Mouse (Mus musculus) macrophage (primary cell): ENCODE measurements around the gene Fank1. TPM values are rescaled to one million over a fixed set of nuclear protein-coding genes. Genes with fewer than 3 reads are reported as not detected.

ENCODE experiments used
- H3K27ac ChIP-seq: fragments of 350-480 bp; formaldehyde crosslinking; 2 replicates; pipeline ENCODE4 v1.9.0; 2021
- H3K36me3 ChIP-seq: fragments of 350-480 bp; formaldehyde crosslinking; 2 replicates; pipeline ENCODE4 v1.9.0; 2021; ENCODE audit errors: inconsistent target
- H3K4me3 ChIP-seq: fragments of 350-480 bp; formaldehyde crosslinking; 2 replicates; pipeline ENCODE4 v1.9.0; 2021; ENCODE audit errors: inconsistent target
- H3K79me2 ChIP-seq: fragments of 350-480 bp; formaldehyde crosslinking; 2 replicates; pipeline ENCODE4 v1.9.0; 2021; ENCODE audit errors: inconsistent target
- WGBS: methylation state at CpG from one replicate; pipeline ENCODE4 v1.1.7; 2026; ENCODE audit warnings: inconsistent platforms; ENCODE audit not compliant: missing documents; 5-methylcytosine and 5-hydroxymethylcytosine counted together
- polyA plus RNA-seq: library from polyadenylated mRNA; stranded (reverse); fragments of 250-400 nt; gene quantifications from 3 replicates; pipeline ENCODE4 v1.2.4, GENCODE M21; 2018; ENCODE audit warnings: inconsistent platforms

Gene Fank1
- polyA plus RNA-seq, 1 experiment from 2014 or later, result not detected

DNA sequence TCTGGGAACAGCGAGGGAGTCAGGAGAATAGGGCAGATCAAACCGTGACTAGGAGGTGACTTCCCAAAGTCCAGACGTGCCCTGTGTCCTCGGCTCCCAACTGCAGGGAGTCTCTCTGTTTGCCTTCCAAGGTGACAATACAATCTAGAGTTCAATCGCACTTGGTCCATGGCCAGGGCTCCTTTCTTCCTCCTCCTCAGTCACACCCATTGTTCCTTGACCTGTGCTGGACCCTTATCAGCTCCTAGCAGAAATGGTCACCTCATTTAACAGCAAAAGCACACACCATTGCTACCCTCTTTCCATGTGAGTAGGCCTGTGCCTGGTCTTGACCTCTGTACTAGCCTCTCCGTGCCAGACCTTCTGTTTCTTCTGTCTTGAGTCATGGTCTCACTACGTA lies 144.1 kb downstream of the Fank1 start:
- Histone ChIP-seq H3K36me3 (no peaks in the 10 kb centered on the region), H3K79me2 (no peaks in the 10 kb centered on the region), H3K4me3 (no peak overlapping the region), H3K27ac (no peak overlapping the region)
- 91% methylated on average over 7 of the region's 7 CpGs for WGBS

DNA sequence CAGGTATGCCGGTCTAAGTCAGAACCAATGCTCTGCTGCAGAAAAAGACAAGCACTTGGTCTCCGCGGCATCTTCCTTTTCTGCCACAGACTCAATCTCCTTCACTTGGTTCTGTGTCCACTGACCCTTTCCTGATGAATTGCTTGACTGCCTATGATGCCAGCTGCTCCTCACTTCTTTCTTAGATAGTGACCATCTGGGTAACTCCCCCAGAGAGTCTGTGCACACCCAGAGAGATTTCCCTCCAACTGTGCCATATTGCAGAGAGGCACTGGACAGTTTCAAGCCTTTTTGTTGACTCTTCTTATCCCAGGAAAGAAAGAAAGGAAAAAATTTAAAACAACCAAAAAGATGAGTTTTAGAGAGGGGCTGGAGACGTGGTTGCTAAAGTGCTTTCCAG lies 144.6 kb downstream of the Fank1 start:
- H3K27ac ChIP-seq, result no peak overlapping the region
- no peaks in the 10 kb centered on the region for H3K36me3 ChIP-seq
- 95% methylated on average over 4 of the region's 4 CpGs for WGBS
- no peak overlapping the region for H3K4me3 ChIP-seq
- H3K79me2 ChIP-seq, result no peaks in the 10 kb centered on the region

DNA sequence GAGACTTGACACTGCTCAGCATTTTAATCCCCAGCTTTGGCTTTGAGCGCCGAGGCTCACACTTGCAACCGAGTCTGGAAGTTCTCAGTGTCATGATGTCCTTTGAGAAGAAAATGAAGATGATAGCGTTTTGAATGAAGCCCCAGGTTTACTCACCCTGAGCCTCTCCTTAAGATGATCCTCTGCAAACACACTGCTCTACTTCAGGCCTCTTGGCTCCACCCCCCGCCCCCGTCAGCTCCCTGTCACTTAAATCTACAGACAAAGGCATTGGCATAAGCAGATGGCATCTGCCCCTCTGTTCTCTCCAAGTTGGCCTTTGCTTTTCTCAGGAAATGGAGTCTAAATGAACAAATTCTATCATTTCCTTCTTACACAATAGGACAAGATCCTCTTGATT lies 147.3 kb downstream of the Fank1 start:
- no peaks in the 10 kb centered on the region for H3K79me2 ChIP-seq
- no peak overlapping the region for H3K4me3 ChIP-seq
- WGBS, result 75% methylated on average over 6 of the region's 6 CpGs
- H3K27ac ChIP-seq, result no peak overlapping the region
- H3K36me3 ChIP-seq, result no peaks in the 10 kb centered on the region

DNA sequence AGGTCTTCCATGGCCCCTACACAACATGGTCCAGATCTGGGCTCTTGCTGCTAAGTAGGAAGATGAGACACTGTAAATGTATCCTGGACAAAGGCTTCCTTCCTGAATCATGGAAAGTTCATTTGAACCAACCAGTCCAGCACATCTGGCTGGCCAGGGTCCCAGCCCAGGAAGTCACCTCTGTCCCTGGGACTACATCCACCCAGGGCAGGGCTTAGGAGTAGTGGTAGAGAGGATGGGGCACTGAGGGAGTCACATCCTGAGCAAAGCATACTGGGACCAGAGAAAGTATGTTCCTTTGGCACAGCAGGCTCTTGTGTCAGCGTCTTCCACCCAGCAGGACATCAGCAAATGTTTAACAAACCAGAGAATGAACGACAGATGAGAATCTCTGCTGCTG lies 149.1 kb downstream of the Fank1 start:
- Histone ChIP-seq H3K36me3 (no peaks in the 10 kb centered on the region), H3K27ac (no peak overlapping the region), H3K79me2 (no peaks in the 10 kb centered on the region), H3K4me3 (no peak overlapping the region)
- 94% methylated on average over 2 of the region's 2 CpGs for WGBS

DNA sequence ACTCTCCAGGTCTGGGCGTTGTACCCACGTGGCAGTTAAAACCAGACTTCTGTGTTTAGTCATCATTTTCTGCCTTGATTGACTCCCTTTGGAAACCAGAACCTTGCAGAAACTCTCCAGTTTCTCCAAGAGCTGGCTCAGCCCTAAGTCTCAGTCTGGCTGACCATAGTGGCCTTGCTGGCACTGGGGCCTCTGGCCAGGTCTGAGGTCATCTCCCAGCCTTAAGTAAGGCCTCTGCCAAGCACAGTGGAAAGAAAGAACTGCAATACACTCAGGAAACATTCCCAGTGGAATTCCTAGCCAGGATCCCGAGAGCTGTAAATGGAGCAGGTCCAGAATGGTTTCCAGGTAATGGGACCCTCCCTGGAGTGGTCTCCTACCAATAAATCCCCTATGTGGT lies 152.3 kb downstream of the Fank1 start:
- Histone ChIP-seq H3K36me3 (no peaks in the 10 kb centered on the region), H3K79me2 (no peaks in the 10 kb centered on the region), H3K4me3 (no peak overlapping the region), H3K27ac (no peak overlapping the region)
- WGBS, result 86% methylated on average over 3 of the region's 3 CpGs

Other genes with a start within 250 kb of the Fank1 start
- gene Tex36, start 174.7 kb upstream of the Fank1 start, polyA plus RNA-seq, result not detected in 3 replicates
- 4.9 to 9.3 TPM (median 7.0 TPM) in 3 replicates for gene Edrf1, start 139.3 kb upstream of the Fank1 start, polyA plus RNA-seq
- not detected in 3 replicates for gene Mmp21, start 96.8 kb upstream of the Fank1 start, polyA plus RNA-seq
- 57.7 to 110 TPM (median 84.1 TPM) in 3 replicates for gene Bccip, start 67.5 kb upstream of the Fank1 start, polyA plus RNA-seq
- 10.5 to 13.7 TPM (median 12.1 TPM) in 3 replicates for gene Uros, start 66.8 kb upstream of the Fank1 start, polyA plus RNA-seq
- gene Dhx32, start 5.9 kb downstream of the Fank1 start, polyA plus RNA-seq, result 17.2 to 25.8 TPM (median 21.2 TPM) in 3 replicates